21 mouse cellular contexts compared by ENCODE assay signal in the genomic region with DNA sequence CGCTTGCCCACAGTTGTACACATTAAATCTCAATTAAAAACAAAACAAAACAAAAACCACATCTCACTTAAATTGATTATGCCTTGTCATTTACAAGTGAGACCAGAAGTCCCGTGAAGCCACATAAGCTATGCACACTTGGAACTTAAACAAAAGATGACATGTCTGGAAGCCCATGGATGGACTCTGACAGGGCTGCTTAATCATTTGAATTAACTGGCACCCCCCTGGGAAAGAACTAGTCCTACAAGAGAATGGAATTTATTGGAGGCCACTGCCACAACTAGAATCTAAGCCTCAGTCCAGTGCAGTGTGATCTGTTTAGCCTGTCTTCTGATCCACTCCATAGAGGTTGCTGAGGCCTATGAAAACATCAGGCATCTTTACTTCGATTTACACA. TPM values are rescaled to one million over a fixed set of nuclear protein-coding genes. Genes with fewer than 3 reads are reported as not detected.
A peak's percentile ranks its signal among the peaks of the same experiment; 100 is the strongest.
DNase-seq lines count a peak whose midpoint lies in the region; ATAC-seq lines count a peak whose summit lies in the region.
"Had no signal": no experiment of that assay in that cellular context is flagged by ENCODE, and none has a peak within 500 bp of the region (broad histone marks: within the 10 kb centered on the region; RNA-seq: fewer than 3 reads in every experiment).

No protein-coding gene starts in this region.

- H3K4me1 ChIP-seq in forebrain, embryonic 10.5 days: peaks cover 39% of the 10 kb centered on the region
- 0 out of 2 replicates have a peak, but pooled peaks cover 5% of the 10 kb centered on the region for H3K4me1 ChIP-seq in forebrain, embryonic 13.5 days
- H3K4me1 ChIP-seq in limb, embryonic 11.5 days (ENCODE audit: control insufficient read depth, insufficient read depth, low read length): peaks cover 23% of the 10 kb centered on the region
- peaks cover 69% of the 10 kb centered on the region for H3K4me1 ChIP-seq in limb, embryonic 10.5 days
- H3K4me1 ChIP-seq in limb, embryonic 12.5 days (replicated peaks): peaks cover 72% of the 10 kb centered on the region
- H3K4me1 ChIP-seq: embryonic facial prominence, embryonic 12.5 days had no signal

- 55% methylated on average over 3 of the region's 3 CpGs for WGBS in forebrain, embryonic 10.5 days
- WGBS in forebrain, embryonic 13.5 days: 38% methylated on average over 3 of the region's 3 CpGs
- 49% methylated on average over 3 of the region's 3 CpGs for WGBS in limb, embryonic 11.5 days
- 51% methylated on average over 3 of the region's 3 CpGs for WGBS in limb, embryonic 10.5 days
- whole genome bisulfite sequencing in limb, embryonic 12.5 days: 44% methylated on average over 3 of the region's 3 CpGs

- no peaks in the 10 kb centered on the region for H3K9me3 ChIP-seq in forebrain, embryonic 10.5 days
- no peaks in the 10 kb centered on the region for H3K9me3 ChIP-seq in forebrain, embryonic 13.5 days (replicated peaks)
- H3K9me3 ChIP-seq in limb, embryonic 11.5 days (ENCODE audit: control insufficient read depth, low read length): no peaks in the 10 kb centered on the region
- no peaks in the 10 kb centered on the region for H3K9me3 ChIP-seq in limb, embryonic 10.5 days (replicated peaks)
- H3K9me3 ChIP-seq in limb, embryonic 12.5 days: no peaks in the 10 kb centered on the region
- H3K9me3 ChIP-seq: embryonic facial prominence, embryonic 12.5 days; forebrain, embryonic 15.5 days; G1E; heart, embryonic 13.5 days; hindbrain, embryonic 15.5 days had no signal

- no peak for ATAC-seq in forebrain, embryonic 13.5 days
- ATAC-seq in limb, embryonic 11.5 days (ENCODE audit: insufficient number of reproducible peaks, low FRiP score, low TSS enrichment, low read depth): no peak
- no peak for ATAC-seq in limb, embryonic 12.5 days (ENCODE audit: insufficient number of reproducible peaks, insufficient read depth, low FRiP score, low TSS enrichment, low read depth)
- ATAC-seq: activated CD4-positive, CD25-positive, alpha-beta regulatory T cell, adult 4 months; CD4-positive, CD25-positive, alpha-beta regulatory T cell, adult 4 months; forebrain, embryonic 15.5 days; intestine, postnatal 0 days had no signal

- H3K27ac ChIP-seq in forebrain, embryonic 10.5 days: 0 out of 2 replicates have a peak overlapping the region, but pooled peaks have one; percentile 35
- no peak overlapping the region; the same call in 1 of the 2 replicates for H3K27ac ChIP-seq in forebrain, embryonic 13.5 days
- H3K27ac ChIP-seq in limb, embryonic 11.5 days (replicated peaks; ENCODE audit: low read depth, low read length): peak overlapping the region; percentile 45; the same call in 1 of the 2 replicates
- H3K27ac ChIP-seq in limb, embryonic 10.5 days: no peak overlapping the region; the same call in 1 of the 2 replicates
- peak overlapping the region; percentile 24; the same call in 1 of the 2 replicates for H3K27ac ChIP-seq in limb, embryonic 12.5 days
- H3K27ac ChIP-seq: embryonic facial prominence, embryonic 12.5 days; forebrain, embryonic 15.5 days; heart, embryonic 13.5 days; hindbrain, embryonic 15.5 days had no signal

- H3K9ac ChIP-seq in forebrain, embryonic 13.5 days: no peak overlapping the region
- H3K9ac ChIP-seq in limb, embryonic 11.5 days (ENCODE audit: low read length): no peak overlapping the region
- H3K9ac ChIP-seq in limb, embryonic 12.5 days (replicated peaks): no peak overlapping the region
- H3K9ac ChIP-seq: embryonic facial prominence, embryonic 12.5 days; forebrain, embryonic 15.5 days; heart, embryonic 13.5 days; hindbrain, embryonic 15.5 days had no signal

- H3K27me3 ChIP-seq in forebrain, embryonic 10.5 days (ENCODE audit: poor library complexity, severe bottlenecking): no peaks in the 10 kb centered on the region
- no peaks in the 10 kb centered on the region for H3K27me3 ChIP-seq in forebrain, embryonic 13.5 days
- no peaks in the 10 kb centered on the region for H3K27me3 ChIP-seq in limb, embryonic 11.5 days (ENCODE audit: control insufficient read depth, insufficient read depth, low read length)
- no peaks in the 10 kb centered on the region for H3K27me3 ChIP-seq in limb, embryonic 10.5 days (ENCODE audit: low read depth, poor library complexity, severe bottlenecking)
- H3K27me3 ChIP-seq in limb, embryonic 12.5 days: no peaks in the 10 kb centered on the region
- H3K27me3 ChIP-seq: embryonic facial prominence, embryonic 12.5 days; forebrain, embryonic 15.5 days; heart, embryonic 13.5 days; hindbrain, embryonic 15.5 days had no signal

- H3K4me3 ChIP-seq in forebrain, embryonic 10.5 days: no peak overlapping the region
- H3K4me3 ChIP-seq in forebrain, embryonic 13.5 days: no peak overlapping the region
- H3K4me3 ChIP-seq in limb, embryonic 11.5 days (ENCODE audit: low read depth, low read length): no peak overlapping the region
- H3K4me3 ChIP-seq in limb, embryonic 10.5 days: no peak overlapping the region
- H3K4me3 ChIP-seq in limb, embryonic 12.5 days (replicated peaks): no peak overlapping the region
- H3K4me3 ChIP-seq: embryonic facial prominence, embryonic 12.5 days; forebrain, embryonic 15.5 days; heart, embryonic 13.5 days; hindbrain, embryonic 15.5 days had no signal

- DNase-seq in forebrain, embryonic 10.5 days (ENCODE audit: extremely low spot score, low spot score): no peak
- no peak for DNase-seq in limb, embryonic 11.5 days (ENCODE audit: low spot score)
- no peak for DNase-seq in limb, embryonic 10.5 days (ENCODE audit: low spot score)
- DNase-seq in spleen, adult 18-20 months: no peak
- DNase-seq in adrenal gland, postnatal 4 days (ENCODE audit: low spot score in 2 of 2): no peak
- DNase-seq: adrenal gland, postnatal 14 days; B cell, adult 2 months; cerebellum, adult 18-20 months; cerebellum, postnatal 10 days; gastrocnemius, postnatal 36 days; heart, postnatal 36 days had no signal

- no peaks in the 10 kb centered on the region for H3K36me3 ChIP-seq in forebrain, embryonic 10.5 days (replicated peaks)
- H3K36me3 ChIP-seq in forebrain, embryonic 13.5 days (ENCODE audit: poor library complexity, severe bottlenecking): no peaks in the 10 kb centered on the region
- H3K36me3 ChIP-seq in limb, embryonic 11.5 days (ENCODE audit: control insufficient read depth, insufficient read depth, low read length): no peaks in the 10 kb centered on the region
- no peaks in the 10 kb centered on the region for H3K36me3 ChIP-seq in limb, embryonic 10.5 days
- H3K36me3 ChIP-seq in limb, embryonic 12.5 days: no peaks in the 10 kb centered on the region
- H3K36me3 ChIP-seq: embryonic facial prominence, embryonic 12.5 days; forebrain, embryonic 15.5 days; G1E; heart, embryonic 13.5 days; hindbrain, embryonic 15.5 days had no signal

- H3K4me2 ChIP-seq in forebrain, embryonic 13.5 days: no peak overlapping the region
- no peak overlapping the region for H3K4me2 ChIP-seq in limb, embryonic 11.5 days (ENCODE audit: low read depth, severe bottlenecking)
- H3K4me2 ChIP-seq in limb, embryonic 12.5 days: no peak overlapping the region
- H3K4me2 ChIP-seq: embryonic facial prominence, embryonic 12.5 days; forebrain, embryonic 15.5 days; heart, embryonic 13.5 days; hindbrain, embryonic 15.5 days had no signal

RNA-seq across cellular contexts. Expression of a gene that starts 23.2 kb away (rescaled TPM):
- 10.9 and 12.1 TPM in 2 replicates for polyA plus RNA-seq in forebrain, embryonic 10.5 days (2016; fragmentation: Nextera tagmentation; extraction: Ambion mirVana)
- polyA plus RNA-seq in forebrain, embryonic 13.5 days (2015; fragmentation: Nextera tagmentation; extraction: Ambion mirVana): 12.7 and 16.9 TPM in 2 replicates
- 13.1 and 14.0 TPM in 2 replicates for polyA plus RNA-seq in limb, embryonic 11.5 days (2014; fragmentation: Nextera tagmentation; extraction: Ambion mirVana)
- polyA plus RNA-seq in limb, embryonic 10.5 days (2016; fragmentation: Nextera tagmentation; extraction: Ambion mirVana): 9.2 and 10.9 TPM in 2 replicates
- polyA plus RNA-seq in limb, embryonic 12.5 days (2016; fragmentation: Nextera tagmentation; extraction: Ambion mirVana): 8.9 and 9.6 TPM in 2 replicates
- 10 to 100 TPM; 17.0 to 23.5 TPM for total RNA-seq in adrenal gland, postnatal 4 days (2021)
- polyA plus RNA-seq: G1E had no signal

Comparison
In these comparisons a context has a peak if more than half of its experiments do, and no peak if none do; other contexts are left out.
1. H3K27ac ChIP-seq: peak in forebrain, embryonic 10.5 days (single experiment), limb, embryonic 11.5 days (single experiment) and limb, embryonic 12.5 days (single experiment); none in forebrain, embryonic 13.5 days (single experiment) and limb, embryonic 10.5 days (single experiment).